Mouse (Mus musculus): ENCODE data around the gene Abhd4. TPM values are rescaled to one million over a fixed set of nuclear protein-coding genes. Genes with fewer than 3 reads are reported as not detected.

The Abhd4 gene
- 16.1 and 16.6 TPM in 2 replicates for total RNA-seq (2017)

GRCm38 (mm10) chr14:54253741-54254291 lies at the start of gene Abhd4, which contains the start of gene Dad1:
Abhd4 (plus strand) TSS chr14:54254188.
Dad1 (minus strand) TSS chr14:54254104.
- peak; percentile 97 for ATAC-seq (ENCODE audit: extremely low read depth, insufficient number of reproducible peaks, low FRiP score, poor library complexity, severe bottlenecking)

- no peak for ATAC-seq (ENCODE audit: extremely low read depth, insufficient number of reproducible peaks, low FRiP score, poor library complexity, severe bottlenecking)
Measured at GRCm38 (mm10) chr14:54204311-54204710, 49.7 kb upstream of the Abhd4 start.

DNA sequence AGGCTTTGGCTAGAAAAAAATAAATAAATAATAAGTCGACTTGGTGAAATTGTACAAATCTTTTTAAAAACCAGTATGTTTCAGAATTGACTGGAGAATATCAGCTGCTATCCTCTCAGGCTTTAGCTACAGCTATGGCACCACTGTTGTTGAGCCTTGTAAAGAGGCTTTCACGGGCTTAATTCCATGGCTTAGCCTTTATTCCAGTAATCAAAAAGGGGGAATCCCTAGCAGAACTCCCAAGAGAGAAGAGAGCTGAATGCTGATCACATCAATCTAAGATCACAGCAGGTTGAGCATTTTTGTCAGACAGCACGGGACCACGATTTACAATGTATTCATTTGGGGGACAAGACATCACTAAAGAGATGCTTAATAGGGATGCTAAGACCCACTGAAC lies 49.2 kb upstream of the Abhd4 start:
- no peak for ATAC-seq (ENCODE audit: extremely low read depth, insufficient number of reproducible peaks, low FRiP score, poor library complexity, severe bottlenecking)

DNA sequence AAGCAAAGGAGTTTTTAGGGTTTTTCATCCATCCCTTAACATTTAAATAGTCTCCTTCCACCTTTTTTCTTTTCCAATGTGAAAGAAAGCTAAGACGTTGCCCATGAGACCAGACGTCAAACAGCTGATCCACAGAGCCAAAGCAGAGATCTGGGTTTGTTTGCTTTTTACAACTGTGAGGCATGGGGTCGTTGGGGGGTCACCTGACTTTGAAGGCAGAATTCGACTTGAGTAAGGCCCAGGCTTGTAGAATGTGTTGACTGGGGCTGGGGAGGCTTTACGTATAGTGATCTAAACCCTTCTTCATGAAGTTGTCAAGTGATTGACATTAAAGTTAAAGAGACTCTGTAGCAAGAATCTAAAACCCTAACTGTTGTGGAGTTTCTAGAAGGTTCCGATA lies 48.1 kb upstream of the Abhd4 start:
- no peak for ATAC-seq (ENCODE audit: extremely low read depth, insufficient number of reproducible peaks, low FRiP score, poor library complexity, severe bottlenecking)

GRCm38 (mm10) chr14:54206309-54206708 lies 47.7 kb upstream of the Abhd4 start:
- ATAC-seq (ENCODE audit: extremely low read depth, insufficient number of reproducible peaks, low FRiP score, poor library complexity, severe bottlenecking), result no peak

GRCm38 (mm10) chr14:54206750-54207550 lies 47.0 kb upstream of the Abhd4 start:
- ATAC-seq (ENCODE audit: extremely low read depth, insufficient number of reproducible peaks, low FRiP score, poor library complexity, severe bottlenecking), result no peak

DNA sequence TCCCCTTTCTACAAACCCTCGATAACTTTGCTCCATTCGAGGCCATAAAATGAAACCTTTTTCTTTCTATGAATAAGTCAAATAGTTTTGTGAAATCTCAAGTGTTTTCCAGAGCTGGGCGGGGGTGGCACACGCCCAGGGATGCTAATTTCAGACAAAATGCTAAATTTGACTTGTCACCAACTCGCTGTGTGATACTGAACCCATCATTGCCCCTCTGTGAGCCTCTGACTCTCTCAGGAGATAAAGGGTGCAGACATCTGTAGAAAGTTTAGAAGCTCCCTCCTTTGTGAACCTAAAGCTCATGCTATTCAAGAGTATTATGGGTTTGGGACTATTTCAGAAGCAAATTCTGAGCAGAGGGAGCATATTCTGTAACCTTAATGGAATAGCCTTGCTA lies 46.1 kb upstream of the Abhd4 start:
- no peak for ATAC-seq (ENCODE audit: extremely low read depth, insufficient number of reproducible peaks, low FRiP score, poor library complexity, severe bottlenecking)

- ATAC-seq (ENCODE audit: extremely low read depth, insufficient number of reproducible peaks, low FRiP score, poor library complexity, severe bottlenecking), result no peak
Measured at GRCm38 (mm10) chr14:54208741-54209140, 45.2 kb upstream of the Abhd4 start.

GRCm38 (mm10) chr14:54209932-54210331 lies 44.1 kb upstream of the Abhd4 start:
- no peak for ATAC-seq (ENCODE audit: extremely low read depth, insufficient number of reproducible peaks, low FRiP score, poor library complexity, severe bottlenecking)

- ATAC-seq (ENCODE audit: extremely low read depth, insufficient number of reproducible peaks, low FRiP score, poor library complexity, severe bottlenecking), result no peak
Measured at GRCm38 (mm10) chr14:54210401-54210800, 43.6 kb upstream of the Abhd4 start.

DNA sequence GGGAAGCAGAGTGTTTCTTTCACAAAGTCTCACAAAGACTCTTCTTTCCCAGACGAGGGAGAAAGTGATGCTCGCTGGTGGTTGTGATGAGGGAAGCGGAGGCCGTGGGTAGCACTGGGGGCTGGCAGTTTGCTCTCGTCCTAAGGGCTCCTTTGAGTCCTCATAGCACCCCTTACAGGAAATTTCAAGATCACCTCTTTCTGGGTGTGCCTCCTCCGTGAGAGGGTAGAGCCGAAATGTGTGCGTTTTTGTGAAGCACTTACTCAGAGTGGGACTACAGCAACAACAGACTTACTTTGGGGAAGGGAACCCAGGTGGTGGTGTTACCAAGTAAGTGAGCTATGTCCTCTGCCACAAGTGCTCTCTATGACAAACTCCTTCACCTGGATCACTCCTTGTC lies 42.8 kb upstream of the Abhd4 start:
- no peak for ATAC-seq (ENCODE audit: extremely low read depth, insufficient number of reproducible peaks, low FRiP score, poor library complexity, severe bottlenecking)

DNA sequence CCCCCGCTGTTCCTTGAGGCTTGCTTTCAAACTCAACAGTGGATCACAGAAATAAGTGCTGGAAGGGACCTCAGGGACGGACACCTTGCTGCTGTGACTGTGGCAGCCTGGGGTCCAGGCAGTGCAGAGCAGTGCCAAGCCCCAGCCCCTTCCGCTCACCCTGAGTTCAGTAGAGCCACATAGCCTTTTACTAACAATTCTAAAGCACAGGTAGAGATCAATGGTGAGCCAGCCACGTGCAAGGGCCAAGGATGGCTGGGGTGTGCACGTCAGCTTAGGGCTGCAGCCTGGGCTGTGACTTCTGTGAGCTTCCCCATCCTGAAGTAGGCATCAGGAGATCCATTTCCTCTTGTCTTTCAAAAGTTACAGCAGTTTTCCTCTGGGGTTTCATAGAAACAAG lies 42.2 kb upstream of the Abhd4 start:
- ATAC-seq (ENCODE audit: extremely low read depth, insufficient number of reproducible peaks, low FRiP score, poor library complexity, severe bottlenecking), result no peak

- no peak for ATAC-seq (ENCODE audit: extremely low read depth, insufficient number of reproducible peaks, low FRiP score, poor library complexity, severe bottlenecking)
Measured at GRCm38 (mm10) chr14:54213734-54214133, 40.3 kb upstream of the Abhd4 start.

DNA sequence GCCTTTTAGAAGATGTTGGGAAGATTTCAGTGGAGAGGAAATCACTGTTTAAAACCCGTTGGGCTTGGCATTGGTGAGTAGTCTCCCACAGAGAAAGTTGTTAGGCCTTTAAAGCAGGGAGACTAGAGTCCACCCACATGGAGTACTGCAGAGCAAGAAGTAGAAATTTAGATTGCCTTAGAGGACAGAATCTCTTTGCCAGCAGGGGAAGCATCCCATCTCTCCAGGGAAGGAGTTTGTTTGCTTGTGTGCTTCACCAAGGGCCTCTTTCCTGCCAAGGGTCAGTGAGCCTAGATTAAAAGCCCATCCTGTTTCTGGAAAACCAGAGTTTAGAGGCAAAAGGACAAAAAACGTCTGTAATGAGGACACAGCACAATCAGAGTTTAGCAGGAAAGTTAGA lies 39.5 kb upstream of the Abhd4 start:
- no peak for ATAC-seq (ENCODE audit: extremely low read depth, insufficient number of reproducible peaks, low FRiP score, poor library complexity, severe bottlenecking)

- ATAC-seq (ENCODE audit: extremely low read depth, insufficient number of reproducible peaks, low FRiP score, poor library complexity, severe bottlenecking), result no peak
Measured at GRCm38 (mm10) chr14:54214901-54215300, 39.1 kb upstream of the Abhd4 start.

DNA sequence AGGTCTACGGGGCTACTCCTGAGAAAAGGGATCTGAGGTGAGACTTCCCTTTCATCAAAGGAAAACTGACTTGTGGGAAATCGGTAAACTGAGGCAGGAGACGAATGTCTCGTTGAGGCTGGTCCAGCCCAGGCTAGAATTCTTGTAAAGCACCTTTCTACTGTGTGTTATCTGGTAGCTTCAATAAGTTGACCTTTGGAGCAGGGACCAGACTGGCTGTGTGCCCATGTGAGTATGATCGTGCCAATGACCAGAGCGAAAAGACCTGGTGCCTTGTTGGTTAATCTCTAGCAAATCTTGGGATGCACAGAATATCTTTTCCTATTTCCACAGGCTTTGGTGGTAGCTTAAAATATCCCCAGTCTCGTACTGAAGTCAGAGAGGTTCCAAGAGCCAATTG lies 37.9 kb upstream of the Abhd4 start:
- ATAC-seq (ENCODE audit: extremely low read depth, insufficient number of reproducible peaks, low FRiP score, poor library complexity, severe bottlenecking), result no peak

DNA sequence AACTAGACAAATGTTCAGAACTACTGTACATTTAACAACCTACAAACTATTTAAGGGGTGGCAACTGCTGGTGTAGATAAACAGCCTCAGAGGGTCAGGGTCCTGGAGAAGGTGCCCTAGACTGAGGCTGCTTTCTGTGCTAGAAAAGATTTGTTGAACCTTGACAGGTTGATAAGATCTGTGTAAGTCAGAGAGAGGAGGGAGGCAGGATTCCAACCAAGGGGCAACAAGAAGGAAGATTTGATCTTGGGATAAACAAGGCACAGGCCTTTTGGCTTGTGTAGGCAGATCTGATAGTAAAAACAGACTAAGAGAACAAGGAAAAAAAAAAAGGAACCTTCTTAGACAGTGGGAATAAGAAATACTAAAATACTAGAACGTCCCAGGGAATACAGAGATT lies 35.8 kb upstream of the Abhd4 start:
- ATAC-seq (ENCODE audit: extremely low read depth, insufficient number of reproducible peaks, low FRiP score, poor library complexity, severe bottlenecking), result no peak

DNA sequence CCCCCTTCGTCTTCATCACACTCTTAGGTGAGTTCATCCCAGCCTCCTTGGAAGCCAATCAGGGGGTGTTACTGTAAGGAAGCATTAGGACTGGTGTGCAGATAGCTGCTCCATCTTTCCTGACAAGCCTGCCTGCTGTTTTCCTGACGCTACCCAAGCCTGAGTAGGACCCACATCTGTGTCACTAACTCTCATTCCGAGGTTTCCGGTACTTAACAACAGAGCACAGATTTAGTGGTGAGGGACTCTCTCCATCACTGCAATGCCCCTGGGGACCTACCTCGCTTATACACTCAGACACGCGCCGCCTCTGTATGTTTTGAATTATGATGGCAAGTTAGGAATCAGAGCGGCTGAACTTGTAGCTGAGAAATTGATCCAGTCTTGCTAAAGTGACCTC lies 35.3 kb upstream of the Abhd4 start:
- ATAC-seq (ENCODE audit: extremely low read depth, insufficient number of reproducible peaks, low FRiP score, poor library complexity, severe bottlenecking), result no peak

DNA sequence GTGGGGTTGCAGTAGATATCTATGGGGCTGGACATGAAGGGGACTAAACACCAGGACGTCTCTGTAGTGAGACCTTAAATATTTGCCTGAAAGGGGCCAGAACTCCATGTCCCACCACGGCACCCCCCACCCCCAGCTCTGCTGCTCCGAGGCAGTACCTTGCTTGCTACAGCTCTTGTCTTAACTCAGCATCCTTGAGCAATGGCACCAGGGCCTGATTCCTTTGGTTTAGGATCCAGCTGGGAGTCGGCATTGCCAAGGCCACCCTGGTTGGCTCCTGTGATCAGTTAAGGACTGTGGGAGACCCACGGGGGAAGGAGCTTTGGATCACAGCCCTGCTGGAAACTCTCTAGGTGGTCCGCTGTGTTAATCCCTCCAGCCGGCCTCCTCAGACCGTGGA lies 34.7 kb upstream of the Abhd4 start:
- ATAC-seq (ENCODE audit: extremely low read depth, insufficient number of reproducible peaks, low FRiP score, poor library complexity, severe bottlenecking), result no peak

DNA sequence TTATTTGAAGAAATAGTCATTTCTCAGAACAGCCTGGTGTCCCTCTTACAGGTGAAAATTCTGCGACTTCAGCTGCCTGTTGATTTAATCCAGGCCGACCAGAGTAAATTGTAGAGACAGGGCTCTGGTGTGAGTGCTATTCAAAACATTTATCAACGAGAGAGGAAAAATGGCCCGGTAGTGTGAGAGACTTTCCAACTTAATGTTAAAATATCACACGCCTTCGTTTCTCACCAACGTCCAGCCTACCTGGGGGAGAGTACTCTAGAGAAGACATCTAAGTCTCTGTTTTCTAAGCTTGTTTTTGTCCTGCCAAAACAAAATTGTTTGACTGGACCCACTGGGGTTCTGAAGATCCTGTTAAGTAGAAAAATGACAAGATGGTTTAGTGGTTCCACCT lies 34.1 kb upstream of the Abhd4 start:
- ATAC-seq (ENCODE audit: extremely low read depth, insufficient number of reproducible peaks, low FRiP score, poor library complexity, severe bottlenecking), result no peak

Measured in neutrophil, adult 5-6 weeks (primary cell).